Mouse (Mus musculus) macrophage (primary cell): Measurements from ENCODE around the gene P4ha2. TPM values are rescaled to one million over a fixed set of nuclear protein-coding genes. Genes with fewer than 3 reads are reported as not detected.

Source experiments
- H3K27ac ChIP-seq: fragments of 350-480 bp; formaldehyde crosslinking; 2 replicates; pipeline ENCODE4 v1.9.0; 2021
- H3K36me3 ChIP-seq: fragments of 350-480 bp; formaldehyde crosslinking; 2 replicates; pipeline ENCODE4 v1.9.0; 2021; ENCODE audit errors: inconsistent target
- H3K4me3 ChIP-seq: fragments of 350-480 bp; formaldehyde crosslinking; 2 replicates; pipeline ENCODE4 v1.9.0; 2021; ENCODE audit errors: inconsistent target
- H3K79me2 ChIP-seq: fragments of 350-480 bp; formaldehyde crosslinking; 2 replicates; pipeline ENCODE4 v1.9.0; 2021; ENCODE audit errors: inconsistent target
- WGBS: methylation state at CpG from one replicate; pipeline ENCODE4 v1.1.7; 2026; ENCODE audit warnings: inconsistent platforms; ENCODE audit not compliant: missing documents; 5-methylcytosine and 5-hydroxymethylcytosine counted together
- polyA plus RNA-seq: library from polyadenylated mRNA; stranded (reverse); fragments of 250-400 nt; gene quantifications from 3 replicates; pipeline ENCODE4 v1.2.4, GENCODE M21; 2018; ENCODE audit warnings: inconsistent platforms

The P4ha2 gene
- polyA plus RNA-seq, 1 experiment from 2014 or later = 15.6 TPM

DNA sequence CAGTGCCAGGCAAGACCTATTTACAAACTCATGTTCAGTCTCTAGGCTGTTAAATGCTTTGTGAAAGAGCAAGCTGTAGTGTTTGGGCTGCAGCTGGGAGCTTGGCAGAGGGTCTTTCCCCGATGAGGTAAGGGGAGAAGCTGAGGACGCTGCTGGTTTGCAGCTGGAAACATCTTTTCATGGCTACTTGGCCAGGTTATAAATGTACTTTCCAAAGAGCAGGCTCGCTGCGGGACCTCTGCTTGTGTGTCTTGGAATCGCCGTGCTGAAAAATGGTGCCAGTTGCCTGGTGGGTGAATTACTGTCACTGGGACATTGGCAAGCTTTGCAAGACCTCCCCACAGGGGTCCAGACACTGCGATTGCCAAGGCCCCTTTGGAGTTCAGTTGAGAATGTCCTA is 7.3 kb downstream of the P4ha2 start:
- H3K4me3 ChIP-seq = no peak overlapping the region
- H3K36me3 ChIP-seq = no peaks in the 10 kb centered on the region
- WGBS = 95% methylated on average over 6 of the region's 7 CpGs
- no peaks in the 10 kb centered on the region for H3K79me2 ChIP-seq
- H3K27ac ChIP-seq = no peak overlapping the region

DNA sequence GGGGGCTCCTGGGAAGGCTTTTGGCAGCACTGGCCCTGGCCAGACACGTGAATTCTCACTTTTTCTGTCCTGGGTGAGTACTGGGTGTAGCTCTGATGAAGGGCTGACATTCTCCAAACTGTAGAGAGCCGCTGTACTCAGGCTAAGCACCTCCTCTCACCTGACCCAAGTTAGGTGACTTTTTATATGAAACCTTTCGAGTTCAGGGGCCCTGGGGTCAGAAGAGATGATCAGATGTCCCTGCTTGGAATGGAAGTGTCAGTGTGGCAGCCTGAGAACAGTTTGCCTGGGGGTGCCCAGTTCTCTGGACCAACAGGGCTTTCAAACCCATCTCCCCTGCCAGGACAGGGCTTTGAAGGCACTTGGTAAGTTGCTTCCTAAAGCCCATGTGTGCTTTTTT is 8.2 kb downstream of the P4ha2 start:
- 83% methylated on average over 3 of the region's 3 CpGs for WGBS
- Histone ChIP-seq H3K4me3 (no peak overlapping the region), H3K36me3 (no peaks in the 10 kb centered on the region), H3K79me2 (no peaks in the 10 kb centered on the region), H3K27ac (no peak overlapping the region)

DNA sequence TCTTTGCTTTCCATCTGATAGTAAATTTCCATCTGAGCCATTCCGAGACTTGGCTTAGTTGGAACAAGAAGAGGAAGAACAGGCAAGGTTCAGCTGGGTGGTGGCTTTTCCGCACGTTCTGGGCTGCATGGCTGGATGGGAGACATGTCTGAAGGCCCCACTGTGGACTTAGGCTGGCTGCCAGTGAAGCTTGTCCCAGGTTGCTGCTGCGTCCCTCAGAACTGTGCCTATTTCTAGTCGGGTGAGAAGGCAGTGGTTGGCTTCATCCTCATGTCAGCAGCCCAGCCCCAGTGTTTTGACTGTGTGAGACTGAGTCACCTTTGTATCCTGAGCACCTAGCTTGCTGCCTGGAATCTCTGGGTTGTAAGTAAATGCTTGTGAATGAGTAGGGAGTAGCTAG is 9.0 kb downstream of the P4ha2 start:
- Histone ChIP-seq H3K79me2 (no peaks in the 10 kb centered on the region), H3K27ac (no peak overlapping the region), H3K36me3 (no peaks in the 10 kb centered on the region), H3K4me3 (no peak overlapping the region)
- WGBS = 85% methylated on average over 5 of the region's 5 CpGs

DNA sequence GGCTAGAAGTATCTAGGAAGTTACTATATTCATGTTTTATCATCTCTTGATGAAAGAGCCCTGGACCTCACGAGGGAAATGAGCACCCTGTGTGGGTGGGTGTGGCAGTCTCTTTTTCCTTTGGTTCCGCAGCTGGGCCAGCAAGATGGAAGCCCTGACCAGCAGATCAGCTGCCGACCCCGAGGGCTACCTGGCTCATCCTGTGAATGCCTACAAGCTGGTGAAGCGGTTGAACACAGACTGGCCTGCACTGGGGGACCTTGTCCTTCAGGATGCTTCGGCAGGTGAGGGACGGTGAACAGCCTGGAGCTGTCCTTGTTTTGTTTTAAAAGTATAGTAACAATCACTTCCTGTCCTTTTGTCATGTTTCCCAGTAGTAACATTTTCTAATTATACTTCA is 11.4 kb downstream of the P4ha2 start:
- H3K79me2 ChIP-seq = no peaks in the 10 kb centered on the region
- no peak overlapping the region for H3K27ac ChIP-seq
- WGBS = 93% methylated on average over 7 of the region's 7 CpGs
- H3K4me3 ChIP-seq = no peak overlapping the region
- H3K36me3 ChIP-seq = no peaks in the 10 kb centered on the region

DNA sequence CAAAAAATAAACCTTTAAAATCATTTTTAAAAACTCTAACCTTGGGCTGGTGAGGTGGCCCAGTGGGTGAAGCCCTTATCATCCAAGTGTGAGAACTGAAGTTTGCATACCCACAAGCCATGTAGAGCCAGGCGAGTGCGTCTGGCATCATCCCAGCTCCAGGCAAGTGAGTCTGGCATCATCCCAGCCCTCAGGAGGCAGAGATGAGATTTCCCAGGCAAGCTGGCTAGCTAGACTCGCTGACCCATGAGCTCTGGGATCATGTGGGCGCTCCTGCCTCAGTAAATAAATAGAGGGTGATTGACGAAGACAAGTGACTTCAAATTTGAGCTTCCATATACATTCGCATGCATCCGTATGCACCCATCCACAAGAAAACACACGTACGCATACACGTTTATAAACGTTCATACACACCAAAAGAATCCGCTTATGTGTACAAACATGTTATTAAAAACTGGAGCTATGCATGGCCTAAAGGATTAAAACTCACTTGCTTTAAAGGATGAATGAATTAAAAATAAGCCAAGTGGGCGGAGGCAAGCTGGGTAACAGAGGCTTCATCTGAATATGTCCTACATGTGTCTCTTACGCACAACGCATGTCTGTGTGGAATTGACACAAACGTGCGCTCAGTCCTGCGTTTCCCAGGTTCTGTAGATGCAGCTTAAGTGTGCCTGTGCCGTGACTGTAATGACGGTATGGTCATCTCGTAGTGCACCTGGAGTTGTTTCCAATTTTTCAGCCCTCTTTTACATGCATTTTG is 12.3 kb downstream of the P4ha2 start:
- no peaks in the 10 kb centered on the region for H3K36me3 ChIP-seq
- H3K79me2 ChIP-seq = no peaks in the 10 kb centered on the region
- peak overlapping the region; percentile 35 for H3K27ac ChIP-seq
- WGBS = 96% methylated on average over 21 of the region's 21 CpGs
- H3K4me3 ChIP-seq = no peak overlapping the region

DNA sequence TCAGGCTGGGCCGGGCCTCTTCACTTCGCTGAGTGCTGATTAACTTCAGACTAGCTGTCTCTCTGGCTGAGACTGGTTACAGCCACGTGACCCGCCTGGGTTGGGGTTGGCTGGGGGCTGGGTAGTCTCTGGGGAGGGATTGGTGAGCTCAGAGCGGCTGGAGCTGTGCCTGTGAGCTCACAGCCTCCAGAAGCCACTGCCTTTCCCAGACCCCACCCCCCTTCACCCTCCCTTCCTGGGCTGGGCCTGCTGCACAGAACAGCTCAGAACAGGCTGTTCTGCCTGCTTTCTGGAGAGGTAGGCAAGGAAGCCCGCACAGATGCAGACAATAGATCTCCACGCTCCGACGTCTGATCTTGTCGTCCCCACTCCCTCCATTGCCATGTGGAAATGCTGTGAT is 13.0 kb downstream of the P4ha2 start:
- H3K27ac ChIP-seq = peak overlapping the region; percentile 35
- no peaks in the 10 kb centered on the region for H3K36me3 ChIP-seq
- WGBS = 6% methylated on average over 10 of the region's 10 CpGs
- no peak overlapping the region for H3K4me3 ChIP-seq
- H3K79me2 ChIP-seq = no peaks in the 10 kb centered on the region

DNA sequence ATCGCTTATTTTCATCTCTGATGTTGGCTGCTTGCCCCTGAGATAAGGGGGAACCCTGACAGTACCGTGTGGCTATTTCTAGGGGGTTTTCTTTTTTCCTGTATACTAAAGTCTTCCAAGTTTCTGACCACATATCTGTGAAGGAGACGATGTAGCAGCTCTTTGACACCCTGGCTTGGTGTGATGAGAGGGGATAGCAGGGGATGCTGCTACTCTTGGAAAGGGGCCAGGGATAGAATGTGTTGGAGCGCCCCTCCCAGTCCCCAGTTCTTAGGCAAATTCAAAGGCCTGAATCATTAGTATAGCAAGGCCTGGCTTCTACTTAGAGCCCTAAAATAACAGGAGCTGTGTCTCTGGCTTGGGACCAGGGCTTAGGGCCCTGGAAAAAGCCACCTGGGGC is 13.5 kb downstream of the P4ha2 start:
- H3K4me3 ChIP-seq = no peak overlapping the region
- H3K36me3 ChIP-seq = no peaks in the 10 kb centered on the region
- H3K79me2 ChIP-seq = no peaks in the 10 kb centered on the region
- 44% methylated on average over 4 of the region's 4 CpGs for WGBS
- H3K27ac ChIP-seq = no peak overlapping the region

DNA sequence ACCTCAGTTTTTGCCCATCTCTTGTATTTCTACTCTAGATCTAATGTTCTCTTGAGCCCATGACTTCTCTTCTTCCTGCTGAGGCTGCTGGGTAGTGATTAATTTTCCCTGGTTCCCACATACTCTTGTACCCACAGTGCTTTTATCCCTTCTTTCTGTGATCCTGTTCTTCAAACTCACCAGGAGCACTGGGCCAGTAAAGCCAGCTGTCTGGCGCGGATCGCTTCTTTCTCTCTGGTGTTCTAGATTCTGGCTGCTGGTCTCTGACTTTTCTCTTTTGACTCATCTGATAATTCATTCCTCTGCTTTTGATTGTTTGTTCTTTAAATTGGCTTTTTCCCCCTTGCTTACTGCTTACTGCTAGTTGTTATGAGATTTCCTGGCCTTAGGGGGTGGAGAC is 14.9 kb downstream of the P4ha2 start:
- Histone ChIP-seq H3K27ac (no peak overlapping the region), H3K36me3 (no peaks in the 10 kb centered on the region), H3K79me2 (no peaks in the 10 kb centered on the region), H3K4me3 (no peak overlapping the region)
- 97% methylated on average over 3 of the region's 3 CpGs for WGBS

DNA sequence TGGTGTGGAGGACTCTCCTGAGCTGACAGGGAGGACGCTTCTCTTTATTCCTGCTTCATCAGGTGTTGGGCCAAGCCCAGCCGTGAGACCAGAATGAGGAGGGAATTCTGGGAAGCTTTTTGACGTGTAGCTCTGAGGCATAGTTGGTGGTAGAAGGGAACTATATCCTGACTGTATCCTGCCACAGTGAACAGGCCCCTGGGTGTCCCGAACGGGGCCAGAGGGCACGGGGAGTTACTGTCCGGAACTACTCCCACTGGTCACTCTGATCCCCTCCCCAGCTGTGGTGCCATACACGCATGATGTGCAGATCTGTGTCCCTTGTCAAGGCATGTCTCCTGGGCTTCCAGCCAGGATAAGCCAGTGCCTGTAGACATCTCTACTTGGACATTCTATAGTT is 15.4 kb downstream of the P4ha2 start:
- Histone ChIP-seq H3K36me3 (no peaks in the 10 kb centered on the region), H3K4me3 (no peak overlapping the region), H3K79me2 (no peaks in the 10 kb centered on the region), H3K27ac (no peak overlapping the region)
- whole genome bisulfite sequencing = 89% methylated on average over 8 of the region's 8 CpGs

DNA sequence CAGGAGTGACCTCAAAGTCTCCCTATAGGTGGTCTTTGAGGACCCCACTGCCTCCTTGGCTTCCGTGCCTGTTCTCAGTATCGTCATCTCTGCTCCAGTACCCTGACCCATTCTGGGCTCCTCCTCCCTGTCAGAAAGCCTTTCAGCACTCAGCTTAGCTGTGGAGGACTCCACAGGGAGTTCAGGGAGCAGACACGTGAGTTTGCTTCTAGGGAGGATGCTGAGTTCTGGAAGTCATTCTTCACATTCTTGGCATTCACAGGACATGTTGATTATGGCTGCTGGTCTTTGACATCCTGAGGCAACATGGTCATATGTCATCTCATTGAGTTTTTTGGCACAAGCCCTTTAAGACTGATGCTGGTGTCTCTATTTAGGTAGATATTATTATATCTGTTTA is 16.0 kb downstream of the P4ha2 start:
- Histone ChIP-seq H3K36me3 (no peaks in the 10 kb centered on the region), H3K4me3 (no peak overlapping the region), H3K79me2 (no peaks in the 10 kb centered on the region), H3K27ac (no peak overlapping the region)
- WGBS = 94% methylated on average over 3 of the region's 3 CpGs

DNA sequence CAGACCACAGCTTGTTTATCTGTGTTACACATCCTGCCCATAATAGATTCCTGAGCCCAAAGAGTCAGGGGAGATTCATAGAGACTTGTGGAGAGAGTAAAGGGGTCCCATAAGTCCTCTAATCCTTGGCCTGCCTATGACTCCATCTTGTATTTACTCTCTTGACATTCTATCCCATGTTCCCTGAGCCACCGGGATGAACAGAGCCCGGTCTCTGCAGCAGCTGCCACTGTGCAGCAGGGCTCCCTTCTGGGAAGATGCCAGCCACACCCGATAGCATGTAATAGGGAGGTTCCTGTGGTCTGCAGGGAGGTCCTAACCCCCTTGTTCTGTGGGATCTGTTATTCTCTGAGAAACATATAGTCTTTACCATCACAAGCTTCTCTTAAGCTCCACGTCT is 16.5 kb downstream of the P4ha2 start:
- H3K79me2 ChIP-seq = no peaks in the 10 kb centered on the region
- no peak overlapping the region for H3K27ac ChIP-seq
- no peaks in the 10 kb centered on the region for H3K36me3 ChIP-seq
- H3K4me3 ChIP-seq = no peak overlapping the region
- WGBS = 93% methylated on average over 4 of the region's 4 CpGs

DNA sequence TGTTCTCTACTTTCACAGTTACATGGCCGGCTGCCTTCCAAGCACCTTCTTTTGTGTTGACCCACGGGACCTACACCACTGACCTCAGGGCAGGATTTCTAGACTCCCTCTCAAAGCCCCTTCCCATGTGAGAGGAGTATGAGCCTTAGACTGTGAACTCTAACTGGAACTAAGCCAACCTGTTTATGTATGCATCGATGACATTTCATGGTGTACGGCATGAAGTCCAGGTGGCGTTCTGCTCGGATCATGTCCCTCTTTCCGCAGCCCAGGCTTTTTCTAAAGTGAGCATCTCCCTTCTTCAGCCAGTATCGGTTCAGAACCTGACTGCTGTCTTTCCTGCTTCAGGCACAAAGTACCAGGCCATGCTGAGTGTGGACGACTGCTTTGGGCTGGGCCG is 17.2 kb downstream of the P4ha2 start:
- 95% methylated on average over 10 of the region's 10 CpGs for WGBS
- Histone ChIP-seq H3K4me3 (no peak overlapping the region), H3K36me3 (no peaks in the 10 kb centered on the region), H3K79me2 (no peaks in the 10 kb centered on the region), H3K27ac (no peak overlapping the region)

DNA sequence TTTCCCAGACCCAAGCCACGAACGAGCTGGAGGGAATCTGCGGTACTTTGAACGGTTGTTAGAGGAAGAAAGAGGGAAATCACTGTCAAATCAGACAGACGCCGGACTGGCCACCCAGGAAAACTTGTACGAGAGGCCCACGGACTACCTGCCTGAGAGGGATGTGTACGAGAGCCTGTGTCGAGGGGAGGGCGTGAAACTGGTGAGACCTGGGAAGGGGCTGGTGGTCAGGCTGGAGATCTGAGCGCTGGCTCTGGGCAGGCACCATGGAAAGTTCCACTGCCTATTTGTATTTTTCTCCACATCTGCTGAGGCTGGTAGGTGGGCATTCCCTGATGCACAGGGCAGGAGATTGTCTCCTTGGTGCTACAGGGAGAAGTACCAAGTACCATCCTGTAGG is 19.2 kb downstream of the P4ha2 start:
- Histone ChIP-seq H3K4me3 (no peak overlapping the region), H3K36me3 (no peaks in the 10 kb centered on the region), H3K79me2 (no peaks in the 10 kb centered on the region), H3K27ac (no peak overlapping the region)
- 85% methylated on average over 12 of the region's 12 CpGs for WGBS

DNA sequence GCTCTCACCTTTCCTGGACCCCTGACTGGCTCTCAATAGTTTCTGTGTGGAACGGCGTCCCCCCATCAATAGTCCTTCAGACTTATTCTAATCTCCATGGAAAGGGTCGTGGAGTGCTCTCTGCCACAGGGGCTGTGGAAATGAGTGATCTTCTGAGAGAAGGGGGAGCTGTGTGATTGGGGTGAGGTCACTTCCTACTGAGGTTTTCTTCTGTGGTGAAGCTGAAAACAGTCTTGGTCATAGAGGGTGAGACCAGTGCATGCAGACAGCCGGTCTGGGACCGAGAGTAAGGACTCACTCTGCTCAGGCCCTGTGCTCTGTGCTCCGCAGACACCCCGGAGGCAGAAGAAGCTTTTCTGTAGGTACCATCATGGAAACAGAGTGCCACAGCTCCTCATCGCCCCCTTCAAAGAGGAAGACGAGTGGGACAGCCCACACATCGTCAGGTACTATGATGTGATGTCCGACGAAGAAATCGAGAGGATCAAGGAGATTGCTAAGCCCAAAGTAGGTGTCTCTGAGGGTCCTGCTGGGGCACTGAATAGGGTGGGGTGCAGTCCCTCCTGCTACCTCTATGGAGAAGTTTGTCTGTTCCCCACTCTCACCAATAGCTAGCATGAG is 20.0 kb downstream of the P4ha2 start:
- Histone ChIP-seq H3K79me2 (no peaks in the 10 kb centered on the region), H3K36me3 (no peaks in the 10 kb centered on the region), H3K27ac (no peak overlapping the region), H3K4me3 (no peak overlapping the region)
- WGBS = 70% methylated on average over 13 of the region's 13 CpGs

DNA sequence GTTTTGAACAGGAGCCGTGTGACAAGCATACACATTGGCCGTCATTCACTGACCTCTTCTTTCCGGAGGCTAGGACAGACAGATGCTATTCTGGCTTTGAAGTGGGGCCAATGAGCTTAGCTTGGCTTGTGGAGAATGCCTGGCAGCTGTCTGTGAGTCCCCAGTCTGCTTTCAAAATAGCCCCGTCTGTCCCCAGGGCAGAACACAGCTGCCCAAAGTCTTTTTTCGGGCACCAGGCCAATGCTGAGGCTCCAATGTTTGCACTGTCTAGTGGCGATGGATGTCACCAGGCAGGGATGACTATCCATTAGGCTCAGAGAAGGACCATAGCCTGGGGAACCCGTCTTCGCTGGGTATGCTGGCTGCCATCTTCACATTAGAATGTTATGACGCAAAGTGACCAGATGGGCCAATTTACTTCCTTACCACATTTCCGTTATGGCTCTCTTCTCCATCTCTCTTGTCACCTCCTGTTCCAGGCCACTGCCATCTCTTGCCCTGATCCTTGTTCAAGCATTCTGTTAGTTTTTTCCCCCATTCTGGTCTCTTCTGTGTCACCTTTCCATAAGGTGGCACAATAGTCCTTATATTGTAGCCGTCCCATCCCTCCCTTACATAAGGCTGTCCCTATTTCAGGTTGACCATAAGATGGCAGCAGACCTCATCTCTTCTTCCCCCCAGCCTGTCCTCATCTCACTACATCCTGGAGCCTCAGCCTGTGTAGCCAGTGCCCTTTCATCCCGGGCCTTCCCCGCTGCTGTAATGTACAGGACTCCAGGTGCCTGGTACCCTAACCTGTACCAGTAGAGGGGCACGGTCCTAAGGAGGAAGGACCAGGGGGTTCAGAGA is 22.7 kb downstream of the P4ha2 start:
- no peaks in the 10 kb centered on the region for H3K36me3 ChIP-seq
- H3K79me2 ChIP-seq = no peaks in the 10 kb centered on the region
- WGBS = 82% methylated on average over 14 of the region's 14 CpGs
- H3K27ac ChIP-seq = no peak overlapping the region
- no peak overlapping the region for H3K4me3 ChIP-seq
